Mouse (Mus musculus) frontal cortex, adult 2 months (tissue): ENCODE measurements around the gene Pnpla8. TPM values are rescaled to one million over a fixed set of nuclear protein-coding genes. Genes with fewer than 3 reads are reported as not detected.
"Not testable (repeated sequence)": the region's sequence is repeated elsewhere in the genome, so short reads cannot be mapped to it uniquely, and the experiment has no call there.

ENCODE experiments used
- DNase-seq, 2 experiments: peaks; one replicate each; pipeline ENCODE4 v3.0.0; 2022; ENCODE audit warnings: low spot score in 1 of 2; ENCODE audit errors: extremely low spot score in 1 of 2
- polyA plus RNA-seq: library from polyadenylated mRNA; depleted of rRNA; stranded (reverse); fragments of >200 nt; gene quantifications from 2 replicates; pipeline ENCODE4 v1.2.3, GENCODE M21; 2012

Pnpla8 gene
- polyA plus RNA-seq, 1 experiment = 82.7 TPM

DNA sequence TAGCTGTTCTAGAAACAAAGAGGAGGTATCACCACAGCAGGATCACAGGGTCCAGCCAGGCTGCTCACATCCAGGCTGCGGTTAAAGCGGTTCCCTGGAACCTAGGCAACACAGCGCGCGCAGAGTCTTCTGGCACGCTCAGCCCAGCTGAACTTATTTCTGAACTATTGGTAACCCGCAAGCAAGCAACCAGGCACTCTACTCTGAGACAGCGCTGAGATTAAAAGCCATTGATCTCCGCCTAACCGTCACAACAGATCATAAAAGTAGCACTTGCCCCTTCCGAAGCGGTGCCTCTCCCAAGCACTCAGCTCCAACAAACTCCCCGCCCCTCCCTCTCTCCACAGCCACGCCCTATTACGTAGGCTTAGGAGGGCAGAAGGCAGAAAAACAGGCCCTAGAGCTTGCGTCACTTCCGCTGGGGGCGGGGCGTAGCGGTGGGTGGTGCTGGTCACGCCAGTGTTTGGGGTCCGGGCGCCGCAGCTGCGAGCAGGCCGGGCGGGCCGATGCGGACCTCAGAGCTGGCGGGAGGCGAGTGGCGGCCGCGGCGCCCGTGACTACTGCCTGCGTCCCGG lies 47.6 kb downstream of the Pnpla8 start:
- DNase-seq = peak; percentile 98 to 99

GRCm38 (mm10) chr12:44269311-44269831 lies 48.2 kb downstream of the Pnpla8 start:
- peak; percentile 39 to 63 for DNase-seq

DNA sequence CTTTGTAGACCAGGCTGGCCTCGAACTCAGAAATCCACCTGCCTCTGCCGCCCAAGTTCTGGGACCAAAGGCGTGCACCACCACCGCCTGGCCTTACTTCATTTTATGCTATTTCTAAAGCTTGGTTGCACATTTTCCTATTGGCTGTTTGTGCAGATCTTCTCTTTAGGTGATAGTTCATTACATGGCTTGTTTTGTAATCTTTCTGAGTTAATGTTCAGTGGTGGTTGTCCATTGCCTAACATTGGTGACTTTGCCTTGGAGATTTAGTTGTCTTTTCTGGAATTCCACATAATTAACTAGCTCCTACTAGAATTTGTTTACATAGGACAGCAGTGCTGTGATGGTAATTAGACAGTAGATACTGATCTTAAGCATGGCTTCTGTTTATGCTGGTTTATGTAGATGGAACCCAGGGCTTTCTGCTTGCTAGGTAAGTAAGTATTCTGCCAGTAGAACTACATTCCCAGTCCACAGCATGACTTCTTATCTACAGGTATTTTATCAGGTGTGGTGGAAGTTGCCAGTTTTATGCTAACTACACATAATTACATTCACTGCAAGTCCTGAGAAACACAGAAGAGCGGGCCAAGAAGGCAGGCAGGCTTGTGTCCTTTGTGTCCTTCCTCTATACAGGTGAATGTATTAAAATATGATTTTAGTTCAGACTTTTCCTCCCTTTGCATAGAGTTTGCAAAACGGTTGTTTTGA lies 53.1 kb downstream of the Pnpla8 start:
- DNase-seq = no peak

DNA sequence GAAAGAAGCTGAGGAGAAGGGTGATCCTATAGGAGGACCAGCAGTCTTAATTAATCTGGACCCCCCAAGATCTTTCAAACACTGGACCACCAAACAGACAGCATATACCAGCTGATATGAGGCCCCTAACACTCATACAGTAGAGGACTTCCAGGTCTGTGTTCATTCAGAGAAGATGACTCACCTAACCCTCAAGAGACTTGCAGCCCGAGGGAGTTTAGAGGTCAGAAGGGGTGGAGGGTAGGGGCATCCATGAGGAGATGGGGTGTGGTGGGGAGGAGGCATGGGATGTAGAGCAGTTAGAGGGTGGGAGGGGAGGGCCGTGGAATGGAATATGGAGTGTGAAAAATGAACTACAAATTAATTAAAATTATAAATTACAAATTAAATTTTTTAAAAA lies 59.0 kb downstream of the Pnpla8 start:
- not testable (repeated sequence) for DNase-seq

DNA sequence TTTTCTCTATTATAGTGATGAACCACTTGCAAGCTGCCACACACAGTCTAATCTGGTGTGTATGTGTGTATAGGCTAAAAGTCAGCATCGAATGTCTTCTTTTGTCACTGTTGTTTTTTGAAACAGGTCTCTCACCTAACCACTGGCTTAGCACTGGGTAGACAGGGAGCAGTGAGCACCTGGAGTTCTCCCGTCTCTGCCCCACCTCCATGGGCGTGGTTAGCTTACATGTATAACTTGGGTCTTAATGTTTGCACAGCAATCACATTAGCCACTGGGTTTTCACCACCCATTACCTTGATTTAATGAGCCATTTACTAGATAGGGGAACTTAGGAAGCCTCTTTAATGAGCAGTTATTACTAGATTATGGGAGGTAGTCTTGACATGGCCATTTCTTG lies 60.4 kb downstream of the Pnpla8 start:
- DNase-seq = no peak

GRCm38 (mm10) chr12:44283378-44283777 lies 62.2 kb downstream of the Pnpla8 start:
- DNase-seq = no peak

- DNase-seq = no peak
Measured at GRCm38 (mm10) chr12:44286992-44287391, 65.8 kb downstream of the Pnpla8 start.

- DNase-seq = peak in 1 of 2 experiments; percentile 91
Measured at GRCm38 (mm10) chr12:44292281-44292680, 71.1 kb downstream of the Pnpla8 start.

DNA sequence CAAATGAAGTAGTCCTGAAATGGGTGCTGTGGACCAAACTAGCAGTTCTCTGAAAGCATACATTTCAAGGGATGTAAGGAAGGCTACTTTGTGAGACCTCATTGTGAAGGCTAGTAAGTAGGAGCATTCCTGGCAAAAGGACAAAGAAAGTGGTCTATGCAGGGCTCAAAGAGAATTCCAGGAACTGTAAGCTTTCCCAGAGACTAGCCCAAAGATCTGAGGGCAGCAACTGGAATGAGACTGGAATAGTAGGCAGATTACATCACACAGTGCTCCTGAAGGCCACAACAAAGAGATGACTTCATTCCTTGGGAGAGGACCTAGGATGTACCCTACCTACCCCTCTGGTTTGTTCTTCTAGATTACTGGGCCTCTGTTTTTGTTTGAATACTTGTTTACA lies 79.6 kb downstream of the Pnpla8 start:
- no peak for DNase-seq

DNA sequence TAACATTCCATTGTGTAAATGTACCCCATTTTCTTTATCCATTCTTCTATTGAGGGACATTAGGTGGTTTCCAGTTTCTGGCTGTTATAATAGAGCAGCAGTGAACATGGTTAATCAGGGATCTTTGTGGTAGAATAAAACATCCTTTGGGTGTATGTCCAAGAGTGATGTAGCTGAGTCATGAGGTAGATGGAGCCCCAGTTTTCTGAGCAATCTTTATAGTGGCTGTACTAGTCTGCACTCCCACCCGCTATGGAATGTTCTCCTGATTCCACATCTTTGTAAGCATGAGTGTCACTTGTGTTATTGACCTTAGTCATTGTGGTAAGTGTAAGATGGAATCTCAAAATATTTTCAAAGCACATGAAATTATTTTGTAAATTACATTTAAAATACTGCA lies 82.8 kb downstream of the Pnpla8 start:
- no peak for DNase-seq

GRCm38 (mm10) chr12:44304869-44305268 lies 83.7 kb downstream of the Pnpla8 start:
- DNase-seq = no peak

DNA sequence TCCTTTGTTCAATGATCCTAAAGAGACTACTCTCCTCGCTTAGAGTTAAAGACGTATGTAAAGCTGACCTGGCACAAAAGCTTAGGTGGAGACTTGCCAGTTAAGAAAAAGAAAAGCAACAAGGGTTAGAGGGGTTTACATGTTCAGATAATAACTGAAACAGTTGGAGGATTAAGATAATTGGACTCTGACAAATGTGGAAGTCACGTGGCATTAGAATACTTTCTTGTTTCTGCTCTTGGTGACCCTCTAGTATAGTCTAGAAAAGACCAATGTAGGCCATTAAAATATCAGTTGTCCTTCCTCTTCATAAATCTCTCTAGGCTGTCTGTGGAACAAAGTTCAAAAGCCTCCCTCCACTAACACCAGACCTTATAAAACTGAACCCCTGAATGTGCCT lies 87.1 kb downstream of the Pnpla8 start:
- DNase-seq = no peak

- DNase-seq = no peak
Measured at GRCm38 (mm10) chr12:44315212-44315611, 94.0 kb downstream of the Pnpla8 start.

DNA sequence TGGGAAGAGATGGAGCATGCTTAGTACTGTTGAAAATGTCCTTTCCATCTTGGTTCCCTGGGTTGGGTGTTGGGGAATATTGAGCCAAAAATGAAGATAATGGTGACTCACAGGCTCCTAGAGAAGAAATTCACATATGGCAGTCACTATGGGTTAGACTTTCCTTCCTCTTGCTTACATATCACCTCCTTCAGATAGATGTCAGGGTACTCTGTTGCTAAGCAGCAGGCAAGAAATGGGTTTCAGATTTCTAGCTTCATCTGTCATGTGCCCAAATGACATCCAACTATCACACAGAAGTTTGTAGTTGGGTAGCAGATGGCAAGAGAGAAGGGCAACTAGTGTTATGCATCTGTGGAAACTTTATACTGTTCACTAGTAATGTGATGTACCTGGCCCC lies 103.9 kb downstream of the Pnpla8 start:
- peak; percentile 43 to 70 for DNase-seq

DNA sequence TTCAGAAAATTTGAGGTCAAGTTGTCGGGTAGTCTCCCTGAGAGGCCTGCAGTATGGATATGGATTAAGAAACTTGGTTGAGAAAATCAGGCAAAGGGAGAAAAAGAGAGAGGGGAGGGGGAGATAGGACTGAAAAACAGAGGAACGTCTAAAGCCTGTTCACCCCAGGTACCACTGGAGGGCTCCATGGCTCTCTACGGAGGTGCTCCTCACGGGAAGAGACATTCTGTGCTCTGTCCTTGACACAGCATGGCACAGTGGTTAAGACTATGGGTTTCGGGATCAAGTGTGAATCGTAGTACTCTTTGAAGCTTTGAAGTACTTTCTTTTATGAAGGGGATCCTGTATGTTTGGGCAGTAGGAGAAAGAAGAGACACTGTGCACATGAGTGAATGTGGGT lies 106.3 kb downstream of the Pnpla8 start:
- DNase-seq = peak in 1 of 2 experiments; percentile 59

- DNase-seq = peak; percentile 45 to 77
Measured at GRCm38 (mm10) chr12:44328381-44329315, 107.5 kb downstream of the Pnpla8 start, which contains the start of gene Nrcam. Nrcam (plus strand) TSS chr12:44328885.

GRCm38 (mm10) chr12:44329316-44330215 lies 108.4 kb downstream of the Pnpla8 start:
- peak; percentile 36 to 76 for DNase-seq

DNA sequence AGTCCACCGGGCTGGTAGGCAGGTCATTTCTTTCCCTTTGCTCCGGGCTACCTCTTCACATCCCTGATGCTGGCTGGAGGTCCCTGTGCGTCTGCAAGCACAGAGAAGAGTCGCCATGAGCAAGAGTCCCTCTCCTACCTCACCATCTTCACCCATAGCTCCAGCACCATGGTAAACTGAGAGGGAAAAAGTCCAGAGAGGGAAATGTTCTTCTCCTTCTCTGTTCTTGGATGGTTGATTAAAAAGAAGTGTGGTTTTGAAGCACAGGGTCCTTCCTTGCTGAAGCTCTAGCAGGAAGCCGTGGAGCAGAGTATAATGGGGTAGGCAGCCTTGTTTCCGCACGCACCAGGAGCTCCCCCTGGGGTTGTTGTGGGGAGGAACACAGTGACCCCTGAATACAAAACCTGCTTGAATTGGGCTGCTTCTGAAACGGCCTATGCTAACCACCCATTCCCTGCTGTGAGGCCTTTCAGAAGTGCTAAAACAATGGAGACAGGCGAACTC lies 109.1 kb downstream of the Pnpla8 start:
- peak in 1 of 2 experiments; percentile 49 for DNase-seq

GRCm38 (mm10) chr12:44337136-44337640 lies 116.0 kb downstream of the Pnpla8 start:
- no peak for DNase-seq
